Mouse (Mus musculus) cortical plate, adult 2 months (tissue): Measurements from ENCODE around the gene Cyp4f18.

Source experiments
- CTCF ChIP-seq: fragments of 200-500 bp; IDR thresholded peaks from 2 replicates; pipeline ENCODE4 v1.5.1; 2011; ENCODE audit warnings: mild to moderate bottlenecking, control low read depth, low read length; ENCODE audit not compliant: insufficient read depth; ENCODE audit errors: extremely low read depth
- POLR2A ChIP-seq: fragments of 200-500 bp; IDR thresholded peaks from 2 replicates; pipeline ENCODE4 v1.6.1; 2011; ENCODE audit warnings: mild to moderate bottlenecking, low read length, control low read depth; ENCODE audit not compliant: insufficient read depth; ENCODE audit errors: extremely low read depth

- TF ChIP-seq POLR2A (no peak), CTCF (no peak)
Observed at GRCm38 (mm10) chr8:71954666-71955065, 54.8 kb downstream of the Cyp4f18 start.
